Mouse (Mus musculus) erythroblast, embryonic 14.5 days (primary cell): ENCODE measurements at regions not wholly inside any gene's neighbourhood (a gene's known extent, or its start where the extent isn't known, plus 50 kb on each side); places are given as distances from the start of the nearest gene placed in this dataset.

Experiments
- GATA1 ChIP-seq: IDR thresholded peaks from 2 replicates; pipeline ENCODE4 v1.6.1; 2012; ENCODE audit warnings: low read length, inconsistent platforms, mixed read lengths
- TAL1 ChIP-seq: IDR thresholded peaks from 3 replicates; pipeline ENCODE4 v1.6.1; 2012; ENCODE audit warnings: low read length, inconsistent platforms, mixed read lengths

DNA sequence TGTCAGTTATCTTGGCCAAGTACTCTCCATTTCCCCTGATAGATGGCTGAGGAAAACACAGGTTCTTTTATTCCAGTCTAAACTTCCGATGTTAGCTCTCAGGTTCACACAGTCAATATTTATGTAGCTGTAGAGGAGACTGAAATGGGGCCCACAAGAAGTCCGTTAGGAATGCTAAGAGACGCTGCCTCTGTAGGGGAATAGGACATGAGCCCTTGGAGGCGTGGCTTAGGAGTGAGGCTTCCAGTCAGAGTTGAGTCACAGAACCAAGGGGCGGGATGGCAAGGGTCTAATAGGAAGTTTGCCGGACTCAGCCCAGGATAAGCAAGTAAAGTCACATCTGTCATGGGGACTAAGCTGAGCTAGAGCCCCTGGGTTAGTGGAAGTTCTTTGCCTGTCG is 150.5 kb downstream of the Bcl11b start:
- TF ChIP-seq GATA1 (no peak), TAL1 (no peak)
